Mouse (Mus musculus) kidney, adult 2 months (tissue): ENCODE measurements around the gene Gm11084.

Experiments
- CTCF ChIP-seq: fragments of 200-500 bp; conservative IDR thresholded peaks from 2 replicates; pipeline ENCODE4 v1.5.1; 2011; ENCODE audit warnings: low read depth, mild to moderate bottlenecking, control low read depth, low read length, moderate library complexity, mixed read lengths; ENCODE audit not compliant: insufficient read depth, insufficient read length
- POLR2A ChIP-seq: fragments of 200-500 bp; IDR thresholded peaks from one replicate; pipeline ENCODE4 v1.6.1; 2011; ENCODE audit warnings: low read depth, low read length, control low read depth

DNA sequence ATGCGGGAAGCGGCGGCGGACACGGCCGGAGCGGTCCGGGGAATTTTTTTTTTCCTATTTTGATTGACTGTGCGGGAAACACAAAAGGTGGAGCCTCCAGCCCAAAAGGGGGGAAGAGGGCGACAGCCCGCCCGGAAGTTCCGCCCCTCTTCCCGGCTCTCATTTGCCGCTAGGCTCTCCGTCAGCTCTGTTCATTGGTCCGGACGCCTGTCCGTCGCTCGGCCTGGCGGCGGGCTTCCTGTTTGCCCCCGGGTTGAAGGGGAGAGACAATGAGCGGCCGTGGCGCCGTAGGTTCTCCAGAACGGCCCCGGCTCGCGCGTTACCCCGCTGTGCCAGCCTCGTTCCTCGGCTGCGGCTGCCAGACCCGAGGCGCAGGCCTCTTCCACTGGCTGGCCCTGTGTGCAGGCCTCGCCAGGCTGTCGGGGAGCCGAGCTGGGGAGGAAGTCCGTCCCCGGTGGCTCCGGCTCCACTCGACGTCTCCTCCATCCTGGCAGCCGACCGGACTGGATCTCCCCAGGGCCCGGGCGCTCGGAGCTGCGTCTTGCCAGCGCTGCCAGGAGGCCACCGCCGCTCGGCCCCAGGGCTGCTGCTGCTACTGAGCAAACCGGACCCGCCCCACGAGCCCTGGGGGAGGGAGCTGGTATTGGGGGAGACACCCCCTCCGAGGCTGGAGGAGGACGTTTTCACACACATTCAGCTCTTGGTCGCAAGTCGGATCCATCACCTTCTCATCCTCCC is 6.0 kb downstream of the Gm11084 start, which contains the start of gene Sp3:
- no peak for TF ChIP-seq CTCF
- TF ChIP-seq POLR2A, result peak; percentile 66
